Mouse (Mus musculus): ENCODE measurements around the gene Slfn3.

DNA sequence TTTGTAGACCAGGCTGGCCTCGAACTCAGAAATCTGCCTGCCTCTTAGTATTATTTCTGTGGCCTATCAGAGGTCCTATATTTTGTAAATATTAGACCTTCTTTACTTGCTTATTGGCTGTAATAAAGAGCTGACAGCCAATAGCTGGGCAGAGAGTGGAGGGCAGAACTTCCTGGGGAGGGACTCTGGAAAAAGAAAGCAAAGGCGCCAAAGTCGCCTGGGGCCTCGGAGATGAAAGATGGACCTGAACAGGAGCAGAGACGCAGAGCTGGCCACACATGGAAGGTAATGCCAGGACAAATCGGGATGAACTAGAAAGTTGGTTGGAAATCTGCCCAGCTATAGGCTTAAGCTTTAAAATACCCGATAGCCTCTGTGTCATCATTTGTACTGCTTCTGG lies 32.2 kb downstream of the Slfn3 start:
- TF ChIP-seq CTCF (IDR thresholded peaks at IDR 0.05; ENCODE audit: borderline replicate concordance, insufficient read depth, low read depth, low read length) (no peak), POLR2A (IDR thresholded peaks at IDR 0.05; ENCODE audit: borderline replicate concordance, insufficient read depth, low read length) (no peak)
